Mouse (Mus musculus) heart, embryonic 15.5 days (tissue): ENCODE measurements around the gene Ptp4a2. TPM values are rescaled to one million over a fixed set of nuclear protein-coding genes. Genes with fewer than 3 reads are reported as not detected.
A peak's percentile ranks its signal among the peaks of the same experiment; 100 is the strongest.
"Not testable (repeated sequence)": the region's sequence is repeated elsewhere in the genome, so short reads cannot be mapped to it uniquely, and the experiment has no call there.

Source experiments
- ATAC-seq: fragments of 200-750 bp; cut with Nextera tagmentation; replicated peaks from 2 replicates; pipeline ENCODE4 v1.8.0; 2017; ENCODE audit warnings: low read depth, moderate TSS enrichment; ENCODE audit not compliant: insufficient number of reproducible peaks, insufficient read depth, low FRiP score
- H3K27ac ChIP-seq: fragments of 300-500 bp; sonication (generic); 2 replicates; pipeline ENCODE4 v1.5.1; 2015; ENCODE audit warnings: mild to moderate bottlenecking, inconsistent platforms
- H3K27me3 ChIP-seq: fragments of 300-500 bp; sonication (generic); 2 replicates; pipeline ENCODE4 v1.6.1; 2015; ENCODE audit warnings: inconsistent platforms
- H3K36me3 ChIP-seq: fragments of 300-500 bp; sonication (generic); 2 replicates; pipeline ENCODE4 v1.6.1; 2015; ENCODE audit warnings: mild to moderate bottlenecking, inconsistent platforms
- H3K4me1 ChIP-seq: fragments of 300-500 bp; sonication (generic); replicated peaks from 2 replicates; pipeline ENCODE4 v1.6.1; 2015; ENCODE audit warnings: inconsistent platforms
- H3K4me2 ChIP-seq: fragments of 300-500 bp; sonication (generic); 2 replicates; pipeline ENCODE4 v1.6.1; 2015; ENCODE audit warnings: inconsistent platforms, mild to moderate bottlenecking, moderate library complexity
- H3K4me3 ChIP-seq: fragments of 300-500 bp; sonication (generic); 2 replicates; pipeline ENCODE4 v1.5.1; 2015; ENCODE audit warnings: mild to moderate bottlenecking, inconsistent platforms
- H3K9ac ChIP-seq: fragments of 300-500 bp; sonication (generic); 2 replicates; pipeline ENCODE4 v1.6.1; 2015; ENCODE audit warnings: mild to moderate bottlenecking, inconsistent platforms
- H3K9me3 ChIP-seq: fragments of 300-500 bp; sonication (generic); replicated peaks from 2 replicates; pipeline ENCODE4 v1.6.1; 2016; ENCODE audit warnings: inconsistent platforms
- WGBS: fragments of 180-500 bp; shearing (Covaris S2); methylation state at CpG from one replicate; pipeline ENCODE4 v1.1.7; 2015; ENCODE audit warnings: mixed read lengths; 5-methylcytosine and 5-hydroxymethylcytosine counted together
- polyA plus RNA-seq: library from polyadenylated mRNA; unstranded; fragments of >200 nt; fragmentation: Nextera tagmentation; extraction: Ambion mirVana; gene quantifications from 2 replicates; pipeline ENCODE4 v1.2.1, GENCODE M21; 2015

Gene Ptp4a2
- polyA plus RNA-seq, 1 experiment from 2014 or later = 442 TPM

DNA sequence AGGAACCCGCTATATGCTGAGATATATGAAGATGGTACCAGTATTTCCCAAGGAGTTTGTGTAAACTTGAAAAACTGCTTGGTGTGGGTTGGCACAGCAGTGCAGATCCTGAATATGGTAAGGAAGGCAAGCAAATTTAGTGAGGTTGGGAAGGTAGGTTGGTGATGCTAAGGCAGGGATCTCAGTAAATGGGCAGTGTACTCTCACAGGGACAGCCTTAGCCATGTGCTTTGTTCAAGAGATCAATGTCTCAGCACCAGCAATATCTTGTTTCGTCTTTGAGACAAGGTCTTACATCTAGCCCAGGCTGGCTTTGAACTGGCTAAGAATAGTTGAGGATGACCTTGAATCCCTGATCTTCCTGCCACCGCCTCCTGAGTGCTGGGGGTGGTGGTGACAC lies 43.6 kb downstream of the Ptp4a2 start:
- ATAC-seq = no peak
- Histone ChIP-seq H3K27me3 (no peaks in the 10 kb centered on the region), H3K4me1 (peaks cover 17% of the 10 kb centered on the region), H3K36me3 (peaks cover 17% of the 10 kb centered on the region; the same call in 1 of the 2 replicates), H3K9ac (no peak overlapping the region), H3K4me3 (no peak overlapping the region), H3K27ac (peak overlapping the region; percentile 44), H3K9me3 (no peaks in the 10 kb centered on the region), H3K4me2 (no peak overlapping the region)
- 56% methylated on average over 3 of the region's 3 CpGs for WGBS

GRCm38 (mm10) chr4:129855051-129855970 lies 44.3 kb downstream of the Ptp4a2 start:
- H3K9ac ChIP-seq = no peak overlapping the region
- H3K27me3 ChIP-seq = no peaks in the 10 kb centered on the region
- H3K36me3 ChIP-seq = peaks cover 11% of the 10 kb centered on the region; the same call in 1 of the 2 replicates
- H3K9me3 ChIP-seq = no peaks in the 10 kb centered on the region
- H3K4me3 ChIP-seq = no peak overlapping the region
- H3K4me2 ChIP-seq = no peak overlapping the region
- WGBS = 37% methylated on average over 16 of the region's 16 CpGs
- H3K4me1 ChIP-seq = peaks cover 17% of the 10 kb centered on the region
- H3K27ac ChIP-seq = peak overlapping the region; percentile 44
- no peak; the same call in 1 of the 2 replicates for ATAC-seq

DNA sequence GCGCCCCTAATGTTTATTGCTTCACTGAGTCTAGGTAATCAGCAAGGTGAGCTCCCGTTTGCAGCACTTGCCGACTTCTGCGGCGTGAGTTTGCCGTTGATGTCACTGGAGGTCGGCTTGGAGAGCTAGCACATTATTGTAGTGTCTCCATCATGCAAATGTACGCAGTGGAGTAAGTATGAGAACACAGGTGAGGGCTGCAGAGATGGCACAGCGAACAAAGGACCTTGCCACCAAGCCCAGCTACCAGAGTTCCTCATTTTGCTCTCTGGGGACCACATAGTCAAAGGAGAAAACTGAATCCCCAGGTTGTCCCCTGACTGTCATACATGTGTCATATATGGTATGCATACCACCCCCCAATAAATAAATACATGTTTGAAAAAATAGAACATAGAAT lies 49.4 kb downstream of the Ptp4a2 start:
- peaks cover 3% of the 10 kb centered on the region for H3K4me1 ChIP-seq
- H3K4me3 ChIP-seq = no peak overlapping the region
- H3K36me3 ChIP-seq = no peaks in the 10 kb centered on the region
- H3K9me3 ChIP-seq = no peaks in the 10 kb centered on the region
- H3K4me2 ChIP-seq = no peak overlapping the region
- H3K9ac ChIP-seq = no peak overlapping the region
- WGBS = 92% methylated on average over 9 of the region's 9 CpGs
- H3K27ac ChIP-seq = no peak overlapping the region
- ATAC-seq = no peak
- H3K27me3 ChIP-seq = no peaks in the 10 kb centered on the region

- WGBS = 74% methylated on average over 8 of the region's 8 CpGs
- H3K9ac ChIP-seq = no peak overlapping the region
- no peak overlapping the region for H3K4me3 ChIP-seq
- H3K9me3 ChIP-seq = no peaks in the 10 kb centered on the region
- no peaks in the 10 kb centered on the region for H3K27me3 ChIP-seq
- no peak overlapping the region for H3K4me2 ChIP-seq
- H3K27ac ChIP-seq = no peak overlapping the region
- no peaks in the 10 kb centered on the region for H3K4me1 ChIP-seq
- H3K36me3 ChIP-seq = no peaks in the 10 kb centered on the region
- ATAC-seq = no peak
Observed at GRCm38 (mm10) chr4:129861400-129861799, 50.4 kb downstream of the Ptp4a2 start.

DNA sequence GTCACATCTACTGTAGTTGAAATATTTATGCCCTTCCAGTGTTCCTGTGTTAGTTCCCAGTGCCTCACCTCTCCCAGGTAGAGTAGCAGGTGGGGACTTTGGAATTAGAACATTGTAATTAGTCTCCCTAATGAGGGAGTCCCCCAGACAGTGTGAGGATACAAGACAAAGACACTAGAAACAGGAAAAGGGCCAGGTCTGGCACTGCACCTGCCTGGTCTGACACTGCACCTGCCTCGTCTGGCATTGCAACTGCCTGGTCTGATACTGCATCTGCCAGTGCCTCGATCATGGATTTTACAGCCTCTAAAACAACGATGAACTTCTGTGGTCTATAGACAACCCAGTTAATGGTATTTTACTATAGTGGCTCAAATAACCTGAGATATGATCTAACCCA lies 51.3 kb downstream of the Ptp4a2 start:
- no peaks in the 10 kb centered on the region for H3K27me3 ChIP-seq
- no peak overlapping the region for H3K4me3 ChIP-seq
- H3K36me3 ChIP-seq = no peaks in the 10 kb centered on the region
- no peak overlapping the region for H3K4me2 ChIP-seq
- ATAC-seq = no peak
- H3K27ac ChIP-seq = no peak overlapping the region
- H3K9me3 ChIP-seq = no peaks in the 10 kb centered on the region
- H3K9ac ChIP-seq = no peak overlapping the region
- WGBS = 88% methylated on average over 3 of the region's 3 CpGs
- H3K4me1 ChIP-seq = no peaks in the 10 kb centered on the region

DNA sequence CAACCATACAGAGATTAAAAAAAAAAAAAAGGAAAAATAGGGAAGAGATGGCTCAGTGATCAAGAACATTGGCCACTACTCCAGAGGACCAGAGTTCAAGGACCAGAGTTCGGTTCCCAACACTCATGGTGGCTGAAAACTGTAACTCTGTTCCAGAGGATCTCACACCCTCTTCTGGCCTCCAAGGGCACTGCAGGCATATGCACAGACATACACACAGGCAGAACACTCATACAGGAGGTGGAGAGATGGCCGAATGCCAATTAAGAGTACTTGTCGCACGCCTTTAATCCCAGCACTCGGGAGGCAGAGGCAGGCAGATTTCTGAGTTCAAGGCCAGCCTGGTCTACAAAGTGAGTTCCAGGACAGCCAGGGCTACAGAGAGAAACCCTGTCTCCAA lies 55.2 kb downstream of the Ptp4a2 start:
- H3K27me3 ChIP-seq, H3K9me3 ChIP-seq, H3K4me3 ChIP-seq, H3K4me1 ChIP-seq, H3K36me3 ChIP-seq, H3K4me2 ChIP-seq, H3K27ac ChIP-seq, H3K9ac ChIP-seq, ATAC-seq: not testable (repeated sequence)
- WGBS = 93% methylated on average over 5 of the region's 5 CpGs

- Histone ChIP-seq H3K4me1 (peaks cover 19% of the 10 kb centered on the region), H3K36me3 (no peaks in the 10 kb centered on the region), H3K27me3 (no peaks in the 10 kb centered on the region), H3K4me2 (no peak overlapping the region), H3K9me3 (no peaks in the 10 kb centered on the region), H3K27ac (peak overlapping the region; percentile 43), H3K9ac (no peak overlapping the region), H3K4me3 (no peak overlapping the region)
- no peak for ATAC-seq
- WGBS = 21% methylated on average over 6 of the region's 6 CpGs
Observed at GRCm38 (mm10) chr4:129868211-129868610, 57.2 kb downstream of the Ptp4a2 start.

GRCm38 (mm10) chr4:129870483-129870882 lies 59.5 kb downstream of the Ptp4a2 start:
- peaks cover 21% of the 10 kb centered on the region for H3K4me1 ChIP-seq
- H3K27me3 ChIP-seq = no peaks in the 10 kb centered on the region
- no peak overlapping the region for H3K27ac ChIP-seq
- no peak overlapping the region for H3K4me2 ChIP-seq
- no peak overlapping the region for H3K9ac ChIP-seq
- WGBS = 82% methylated on average over 6 of the region's 6 CpGs
- no peaks in the 10 kb centered on the region for H3K9me3 ChIP-seq
- no peaks in the 10 kb centered on the region for H3K36me3 ChIP-seq
- no peak overlapping the region for H3K4me3 ChIP-seq
- no peak for ATAC-seq

DNA sequence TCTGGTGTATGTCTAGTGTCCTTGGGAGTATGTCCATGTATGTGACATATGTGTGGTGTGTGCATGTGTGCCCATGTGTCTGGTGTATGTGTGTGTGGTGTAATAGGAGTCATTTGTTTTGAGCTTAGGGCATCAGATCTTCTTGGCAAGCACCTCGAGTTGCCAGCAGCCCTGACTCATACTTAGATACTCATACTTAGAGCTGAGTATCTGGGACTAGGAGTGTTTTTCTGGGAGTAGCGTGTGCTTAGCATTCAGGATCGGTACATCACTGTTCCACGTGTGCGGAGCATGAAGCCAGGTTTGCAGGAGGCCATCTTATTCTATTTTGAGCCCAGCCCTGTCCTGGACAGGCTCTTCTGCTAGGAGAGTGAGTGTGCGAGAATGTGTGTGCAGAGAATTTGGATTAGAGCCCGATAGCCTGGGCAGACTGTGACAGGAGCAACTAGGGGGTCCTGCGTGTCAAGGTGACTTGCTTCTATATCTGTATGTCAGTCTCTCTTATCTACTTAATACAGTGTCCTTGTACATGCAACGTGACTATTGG lies 61.4 kb downstream of the Ptp4a2 start:
- no peaks in the 10 kb centered on the region for H3K36me3 ChIP-seq
- H3K27ac ChIP-seq = peak overlapping the region; percentile 89
- H3K27me3 ChIP-seq = no peaks in the 10 kb centered on the region
- no peaks in the 10 kb centered on the region for H3K9me3 ChIP-seq
- peaks cover 36% of the 10 kb centered on the region for H3K4me1 ChIP-seq
- no peak overlapping the region for H3K9ac ChIP-seq
- 37% methylated on average over 9 of the region's 9 CpGs for WGBS
- peak; percentile 60; the same call in 1 of the 2 replicates for ATAC-seq
- no peak overlapping the region for H3K4me3 ChIP-seq
- 0 out of 2 replicates have a peak overlapping the region, but pooled peaks have one; percentile 17 for H3K4me2 ChIP-seq

- no peaks in the 10 kb centered on the region for H3K36me3 ChIP-seq
- no peaks in the 10 kb centered on the region for H3K27me3 ChIP-seq
- H3K4me1 ChIP-seq = peaks cover 36% of the 10 kb centered on the region
- no peak overlapping the region for H3K4me2 ChIP-seq
- H3K9ac ChIP-seq = no peak overlapping the region
- no peak overlapping the region for H3K27ac ChIP-seq
- H3K4me3 ChIP-seq = no peak overlapping the region
- no peak for ATAC-seq
- 87% methylated on average over 10 of the region's 10 CpGs for WGBS
- no peaks in the 10 kb centered on the region for H3K9me3 ChIP-seq
Observed at GRCm38 (mm10) chr4:129874805-129875204, 63.8 kb downstream of the Ptp4a2 start.

GRCm38 (mm10) chr4:129875406-129875805 lies 64.4 kb downstream of the Ptp4a2 start:
- no peak for ATAC-seq
- Histone ChIP-seq H3K4me3 (no peak overlapping the region), H3K9ac (no peak overlapping the region), H3K4me1 (peaks cover 36% of the 10 kb centered on the region), H3K27me3 (no peaks in the 10 kb centered on the region), H3K4me2 (no peak overlapping the region), H3K27ac (no peak overlapping the region), H3K9me3 (no peaks in the 10 kb centered on the region), H3K36me3 (no peaks in the 10 kb centered on the region)
- WGBS = 84% methylated on average over 11 of the region's 11 CpGs
